Mouse (Mus musculus) stomach, embryonic 15.5 days (tissue): ENCODE results near the gene Haus4. TPM values are rescaled to one million over a fixed set of nuclear protein-coding genes. Genes with fewer than 3 reads are reported as not detected.

Experiments
- ATAC-seq: fragments of 200-750 bp; cut with Nextera tagmentation; 2 replicates; pipeline ENCODE4 v1.8.0; 2017; ENCODE audit warnings: low read depth, moderate number of reproducible peaks, moderate TSS enrichment; ENCODE audit not compliant: insufficient read depth, low FRiP score
- H3K27ac ChIP-seq: fragments of 300-500 bp; sonication (generic); 2 replicates; pipeline ENCODE4 v1.5.1; 2015; ENCODE audit warnings: mild to moderate bottlenecking, inconsistent platforms
- H3K27me3 ChIP-seq: fragments of 300-500 bp; sonication (generic); replicated peaks from 2 replicates; pipeline ENCODE4 v1.6.1; 2015; ENCODE audit warnings: inconsistent platforms
- H3K36me3 ChIP-seq: fragments of 300-500 bp; sonication (generic); 2 replicates; pipeline ENCODE4 v1.6.1; 2015; ENCODE audit warnings: inconsistent platforms
- H3K4me1 ChIP-seq: fragments of 300-500 bp; sonication (generic); 2 replicates; pipeline ENCODE4 v1.6.1; 2015; ENCODE audit warnings: inconsistent platforms
- H3K4me2 ChIP-seq: fragments of 300-500 bp; sonication (generic); 2 replicates; pipeline ENCODE4 v1.6.1; 2015; ENCODE audit warnings: mild to moderate bottlenecking, inconsistent platforms
- H3K4me3 ChIP-seq: fragments of 300-500 bp; sonication (generic); replicated peaks from 2 replicates; pipeline ENCODE4 v1.5.1; 2015; ENCODE audit warnings: inconsistent platforms
- H3K9ac ChIP-seq: fragments of 300-500 bp; sonication (generic); 2 replicates; pipeline ENCODE4 v1.6.1; 2015; ENCODE audit warnings: inconsistent platforms
- H3K9me3 ChIP-seq: fragments of 300-500 bp; sonication (generic); 2 replicates; pipeline ENCODE4 v1.6.1; 2016; ENCODE audit warnings: inconsistent platforms
- WGBS: fragments of 180-500 bp; shearing (Covaris S2); methylation state at CpG from one replicate; pipeline ENCODE4 v1.1.7; 2015; 5-methylcytosine and 5-hydroxymethylcytosine counted together
- polyA plus RNA-seq: library from polyadenylated mRNA; unstranded; fragments of >200 nt; fragmentation: Nextera tagmentation; extraction: Ambion mirVana; gene quantifications from 2 replicates; pipeline ENCODE4 v1.2.1, GENCODE M21; 2015

Haus4 gene
- polyA plus RNA-seq, 1 experiment from 2014 or later, result 48.3 TPM

DNA sequence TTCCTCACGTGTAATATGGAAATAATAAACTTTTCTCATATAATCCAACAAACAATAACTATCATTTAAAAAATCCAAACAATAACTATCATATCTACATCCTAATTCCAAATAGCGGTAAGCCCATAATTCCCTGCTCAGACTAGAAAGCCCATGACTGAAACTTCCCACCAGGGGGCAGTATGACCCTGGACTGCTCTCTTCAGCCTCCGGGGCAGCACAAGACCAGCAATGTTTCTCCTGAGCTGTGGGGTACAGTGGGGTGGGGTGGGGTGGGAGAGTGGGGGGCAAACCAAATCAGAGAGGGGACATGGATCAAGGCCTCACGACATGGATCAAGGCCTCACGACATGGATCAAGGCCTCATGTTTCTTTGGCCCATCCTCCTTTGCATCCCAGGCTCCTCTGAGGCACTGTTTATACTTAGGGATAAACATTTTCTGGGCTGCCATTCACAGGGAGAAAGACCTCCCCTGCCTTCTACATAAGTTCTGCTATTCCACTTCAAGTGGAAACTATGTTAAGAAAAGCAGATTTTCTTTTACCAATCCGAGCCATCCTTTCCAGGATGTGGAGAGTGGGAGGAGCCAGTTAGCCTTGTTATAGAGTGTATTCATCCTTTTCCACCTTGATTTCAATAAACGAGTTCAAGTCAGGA, 29.4 kb upstream of the Haus4 start:
- Histone ChIP-seq H3K9ac (no peak overlapping the region), H3K4me2 (no peak overlapping the region), H3K27ac (0 out of 2 replicates have a peak overlapping the region, but pooled peaks have one; percentile 37), H3K9me3 (no peaks in the 10 kb centered on the region), H3K4me1 (no peaks in the 10 kb centered on the region), H3K4me3 (no peak overlapping the region), H3K27me3 (no peaks in the 10 kb centered on the region), H3K36me3 (0 out of 2 replicates have a peak, but pooled peaks cover 4% of the 10 kb centered on the region)
- peak; percentile 40; the same call in 1 of the 2 replicates for ATAC-seq
- 26% methylated on average over 7 of the region's 7 CpGs for WGBS

DNA sequence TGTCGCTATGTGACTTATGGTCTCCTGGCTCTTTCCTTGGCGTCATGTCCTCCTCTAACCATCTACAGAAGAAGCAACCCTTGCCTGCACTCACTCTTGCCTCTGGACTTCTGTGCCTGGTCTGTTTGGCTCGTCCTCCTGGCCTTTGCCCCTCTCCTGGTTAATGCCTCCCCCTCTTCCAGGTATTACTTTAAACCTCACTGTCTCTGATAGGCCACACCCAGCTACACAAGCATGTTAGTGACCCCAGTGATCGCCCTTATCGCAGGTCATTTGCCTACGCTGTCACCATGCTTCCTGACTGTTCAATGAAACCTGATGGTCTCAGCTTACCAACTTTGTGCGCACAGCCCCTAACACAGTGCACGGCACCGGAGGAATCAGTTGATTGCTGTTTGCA, 28.1 kb upstream of the Haus4 start:
- Histone ChIP-seq H3K4me2 (no peak overlapping the region), H3K27me3 (no peaks in the 10 kb centered on the region), H3K4me1 (peaks cover 4% of the 10 kb centered on the region; the same call in 1 of the 2 replicates), H3K27ac (no peak overlapping the region), H3K9me3 (no peaks in the 10 kb centered on the region), H3K36me3 (0 out of 2 replicates have a peak, but pooled peaks cover 4% of the 10 kb centered on the region), H3K4me3 (no peak overlapping the region), H3K9ac (no peak overlapping the region)
- WGBS, result 84% methylated on average over 9 of the region's 9 CpGs
- no peak for ATAC-seq

DNA sequence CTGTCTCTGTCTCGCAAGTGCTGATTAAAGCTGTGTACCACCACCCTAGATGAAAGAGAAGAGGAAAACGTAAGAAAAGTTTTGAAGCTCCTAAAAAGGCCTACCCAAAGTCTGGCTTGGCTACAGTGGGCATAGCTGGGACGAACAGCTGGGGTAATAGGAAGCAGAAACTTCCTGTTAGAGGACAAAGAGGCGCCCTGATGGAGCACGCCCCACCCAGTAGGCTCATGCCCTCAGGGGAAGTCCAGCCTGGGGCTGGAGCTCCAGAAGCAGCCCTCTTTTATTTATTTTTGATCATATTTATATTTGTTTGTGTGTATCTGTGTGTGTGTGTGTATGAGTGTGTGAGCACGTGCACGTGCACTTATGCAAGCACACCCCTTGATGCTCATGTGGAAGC, 25.2 kb upstream of the Haus4 start:
- H3K36me3 ChIP-seq, result no peaks in the 10 kb centered on the region
- 77% methylated on average over 7 of the region's 7 CpGs for WGBS
- H3K27ac ChIP-seq, result no peak overlapping the region
- H3K9me3 ChIP-seq, result no peaks in the 10 kb centered on the region
- H3K4me1 ChIP-seq, result peaks cover 15% of the 10 kb centered on the region
- H3K4me2 ChIP-seq, result no peak overlapping the region
- no peak for ATAC-seq
- H3K9ac ChIP-seq, result no peak overlapping the region
- H3K27me3 ChIP-seq, result no peaks in the 10 kb centered on the region
- H3K4me3 ChIP-seq, result no peak overlapping the region

DNA sequence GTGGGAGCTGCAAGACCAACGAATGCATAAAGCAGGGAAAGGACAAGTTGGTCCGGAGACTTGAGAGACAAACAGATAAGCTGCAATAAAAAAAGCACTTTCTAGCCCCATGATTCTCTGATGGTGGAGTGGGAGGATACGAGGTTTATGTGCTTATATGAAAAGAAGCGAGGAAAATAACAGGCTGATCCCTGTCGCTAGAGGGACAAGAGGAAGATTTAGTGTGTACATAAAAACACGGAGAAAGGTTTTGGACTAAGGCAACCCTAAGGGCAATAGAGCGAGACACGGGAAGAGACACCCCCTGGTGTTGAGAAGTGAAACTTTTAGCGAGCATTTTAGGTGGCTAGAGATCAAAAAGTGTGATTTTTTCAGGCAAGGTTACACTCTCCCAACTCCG, 23.6 kb upstream of the Haus4 start:
- peaks cover 30% of the 10 kb centered on the region for H3K4me1 ChIP-seq
- H3K36me3 ChIP-seq, result no peaks in the 10 kb centered on the region
- ATAC-seq, result no peak
- H3K4me2 ChIP-seq, result peak overlapping the region; percentile 85
- WGBS, result 0% methylated on average over 10 of the region's 10 CpGs
- H3K4me3 ChIP-seq, result peak overlapping the region; percentile 74
- no peaks in the 10 kb centered on the region for H3K27me3 ChIP-seq
- peak overlapping the region; percentile 0; the same call in 1 of the 2 replicates for H3K9ac ChIP-seq
- peak overlapping the region; percentile 94 for H3K27ac ChIP-seq
- H3K9me3 ChIP-seq, result no peaks in the 10 kb centered on the region

DNA sequence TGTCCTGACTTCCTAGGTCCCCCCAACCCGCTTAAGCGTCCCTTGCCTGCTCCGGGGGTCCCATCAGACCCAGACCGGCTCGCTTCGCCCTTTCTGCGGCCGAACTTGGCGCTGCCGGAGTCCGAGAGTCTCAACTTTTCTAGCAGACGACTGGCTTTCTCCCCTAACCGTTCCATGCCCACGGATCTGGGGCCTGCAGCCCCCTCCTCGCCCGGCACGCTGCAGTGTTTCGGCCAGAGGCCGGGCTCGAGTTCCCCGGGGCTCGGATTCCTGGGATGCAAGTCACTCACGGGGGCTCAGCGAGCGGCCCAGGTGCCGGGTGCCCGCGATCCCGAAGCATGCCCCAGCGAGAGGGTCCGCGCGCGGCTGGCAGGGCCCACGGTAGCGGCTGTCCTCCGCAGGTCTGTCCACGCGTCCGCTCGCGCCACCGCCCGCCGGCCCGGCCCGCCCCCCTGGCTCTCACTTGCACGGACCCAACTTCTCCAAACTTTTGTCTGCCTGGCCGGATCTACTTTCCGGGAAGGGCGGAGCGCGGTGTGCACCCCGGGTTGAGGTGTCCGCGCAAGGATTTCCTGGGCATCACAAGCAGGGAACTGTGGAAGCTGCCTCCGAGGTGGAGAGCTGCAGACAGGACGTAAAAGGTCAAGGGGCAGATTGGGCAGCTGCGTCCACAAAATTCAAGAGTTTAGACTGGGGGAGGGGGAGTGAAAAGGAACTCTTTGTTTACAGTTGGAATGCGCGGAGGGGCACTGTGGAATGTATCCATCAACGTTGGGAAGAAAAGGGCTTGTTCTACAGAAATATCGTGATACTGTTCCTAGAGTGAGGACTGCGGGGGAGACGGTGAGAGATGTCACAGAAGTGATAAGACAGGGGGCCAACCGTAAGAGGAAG, 22.9 kb upstream of the Haus4 start, which contains the start of gene Ajuba:
TSS of gene Ajuba (minus strand) at position 470 of the 894 bp plus-strand sequence.
- Histone ChIP-seq H3K4me3 (peak within 1 kb of the TSS; percentile 74), H3K9me3 (no peaks in the 10 kb centered on the region), H3K4me2 (peak within 1 kb of the TSS; percentile 85), H3K36me3 (no peaks in the 10 kb centered on the region), H3K27ac (peak within 1 kb of the TSS; percentile 94), H3K9ac (peak within 1 kb of the TSS; percentile 56), H3K4me1 (peaks cover 35% of the 10 kb centered on the region), H3K27me3 (no peaks in the 10 kb centered on the region)
- under 1% methylated on average over 66 of the region's 66 CpGs for WGBS
- ATAC-seq, result peak; percentile 66

DNA sequence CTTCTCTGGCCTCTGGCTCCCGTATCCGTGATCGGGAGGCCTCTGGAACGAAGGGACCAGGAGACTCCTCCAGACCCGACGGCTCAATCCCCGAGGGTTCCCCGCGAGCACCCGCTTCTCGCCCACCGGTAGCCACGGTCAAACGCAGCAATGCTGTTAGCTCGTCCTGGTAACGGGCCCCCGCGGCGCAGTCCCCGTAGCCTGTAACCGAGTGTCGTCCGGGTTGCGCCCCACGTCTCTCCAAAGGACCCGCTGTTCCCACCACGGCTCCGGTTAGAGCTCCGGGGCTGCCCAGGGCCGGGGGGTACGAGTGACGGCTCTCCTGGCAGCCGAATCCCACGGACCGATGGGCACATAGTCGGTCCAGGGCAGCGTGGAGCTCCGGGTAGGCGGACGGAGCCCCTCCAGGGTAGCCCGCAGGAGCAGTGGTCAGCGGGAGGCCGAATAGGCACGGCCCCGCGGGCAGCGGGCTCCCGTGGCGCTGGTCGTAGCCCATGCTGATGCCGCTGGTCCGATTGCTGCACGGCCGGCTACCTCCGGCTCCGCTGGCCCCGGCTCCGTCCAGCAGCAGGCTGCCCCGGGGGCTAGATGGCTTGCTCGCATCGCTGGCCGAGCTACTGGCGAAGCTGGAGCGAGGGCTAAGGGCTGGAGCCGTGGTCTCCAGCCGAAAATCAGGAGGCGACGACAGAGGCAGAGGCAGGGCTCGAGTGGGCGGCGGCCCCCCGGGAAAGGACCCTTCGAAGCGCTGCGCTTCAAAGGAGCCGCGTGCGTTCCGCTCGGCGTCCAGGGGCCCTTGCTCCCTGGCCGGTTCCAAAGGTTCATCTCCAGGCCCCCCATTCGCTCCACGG, 22.0 kb upstream of the Haus4 start:
- peak overlapping the region; percentile 94 for H3K27ac ChIP-seq
- ATAC-seq, result no peak
- peak overlapping the region; percentile 85 for H3K4me2 ChIP-seq
- peak overlapping the region; percentile 56 for H3K9ac ChIP-seq
- H3K9me3 ChIP-seq, result no peaks in the 10 kb centered on the region
- WGBS, result under 1% methylated on average over 84 of the region's 84 CpGs
- no peaks in the 10 kb centered on the region; the same call in 1 of the 2 replicates for H3K36me3 ChIP-seq
- H3K4me1 ChIP-seq, result peaks cover 35% of the 10 kb centered on the region
- H3K27me3 ChIP-seq, result no peaks in the 10 kb centered on the region
- peak overlapping the region; percentile 74 for H3K4me3 ChIP-seq

DNA sequence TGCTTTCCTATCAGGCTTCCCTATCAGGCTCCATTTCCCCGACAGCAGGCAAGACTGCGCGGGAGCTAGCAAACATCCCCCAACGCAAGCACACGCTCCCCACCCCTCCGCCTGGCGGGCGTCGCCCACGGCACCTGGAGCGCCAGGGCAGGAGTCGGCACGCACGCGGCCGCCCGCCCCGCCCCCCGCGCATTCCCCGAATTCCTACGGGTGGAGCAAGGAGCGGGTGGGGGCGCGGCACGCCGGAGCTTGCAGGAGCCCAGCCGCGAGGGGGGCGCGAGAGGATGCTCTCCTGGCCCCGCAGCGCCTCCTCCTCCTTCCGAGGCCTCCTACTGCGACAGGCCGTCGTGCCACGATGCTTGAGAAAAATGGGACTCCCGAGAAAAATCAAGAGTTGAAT, 21.2 kb upstream of the Haus4 start:
- H3K36me3 ChIP-seq, result peaks cover 7% of the 10 kb centered on the region; the same call in 1 of the 2 replicates
- no peaks in the 10 kb centered on the region for H3K27me3 ChIP-seq
- peak overlapping the region; percentile 74 for H3K4me3 ChIP-seq
- H3K9me3 ChIP-seq, result no peaks in the 10 kb centered on the region
- H3K4me1 ChIP-seq, result peaks cover 35% of the 10 kb centered on the region
- under 1% methylated on average over 35 of the region's 39 CpGs for WGBS
- H3K4me2 ChIP-seq, result peak overlapping the region; percentile 85
- H3K27ac ChIP-seq, result peak overlapping the region; percentile 94
- H3K9ac ChIP-seq, result peak overlapping the region; percentile 56
- ATAC-seq, result peak; percentile 15

DNA sequence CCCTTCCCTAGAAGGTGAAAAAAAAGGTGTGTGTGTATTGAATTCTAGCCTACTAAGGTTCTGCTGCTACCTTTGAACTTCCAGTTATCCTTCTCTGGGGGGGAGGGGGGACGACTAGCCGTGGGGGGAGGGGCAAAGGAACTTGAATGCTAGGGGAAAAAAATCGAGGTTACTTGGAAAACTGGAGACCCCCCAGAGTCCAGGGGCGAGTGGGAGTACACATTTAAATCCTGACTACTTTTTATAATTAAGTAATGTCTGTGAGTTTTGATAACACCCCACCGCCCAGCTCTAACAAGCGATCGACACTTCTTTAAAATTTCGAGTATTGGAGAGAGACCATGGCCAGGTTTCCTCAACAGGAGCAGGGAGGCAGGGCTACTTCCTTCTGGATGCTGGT, 20.6 kb upstream of the Haus4 start:
- H3K4me1 ChIP-seq, result peaks cover 38% of the 10 kb centered on the region
- H3K27me3 ChIP-seq, result no peaks in the 10 kb centered on the region
- ATAC-seq, result no peak
- H3K9me3 ChIP-seq, result no peaks in the 10 kb centered on the region
- H3K4me2 ChIP-seq, result peak overlapping the region; percentile 85
- H3K27ac ChIP-seq, result peak overlapping the region; percentile 83
- WGBS, result 5% methylated on average over 8 of the region's 8 CpGs
- peak overlapping the region; percentile 74 for H3K4me3 ChIP-seq
- peak overlapping the region; percentile 56; the same call in 1 of the 2 replicates for H3K9ac ChIP-seq
- H3K36me3 ChIP-seq, result peaks cover 9% of the 10 kb centered on the region

DNA sequence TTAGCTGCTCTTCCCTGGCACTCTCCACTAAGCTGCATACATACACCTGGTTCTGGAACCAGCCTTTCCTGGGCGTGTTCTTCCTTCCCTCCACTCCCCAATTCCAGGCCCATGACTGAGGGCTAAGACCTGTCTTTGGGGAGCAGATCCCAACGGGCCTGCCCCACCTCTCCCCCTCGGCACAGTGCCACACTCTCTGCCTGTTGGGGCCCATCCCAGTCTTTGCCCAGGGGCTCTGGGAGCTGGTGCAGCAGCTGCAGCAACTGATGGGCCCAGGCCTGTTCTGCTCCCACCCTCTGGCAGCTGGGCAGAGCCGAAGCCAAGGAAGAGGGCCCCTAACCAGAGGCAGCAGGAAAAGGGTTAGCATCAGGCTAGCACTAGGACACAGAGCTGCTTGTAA, 19.8 kb upstream of the Haus4 start:
- no peak for ATAC-seq
- H3K36me3 ChIP-seq, result peaks cover 11% of the 10 kb centered on the region
- WGBS, result 15% methylated on average over 4 of the region's 4 CpGs

DNA sequence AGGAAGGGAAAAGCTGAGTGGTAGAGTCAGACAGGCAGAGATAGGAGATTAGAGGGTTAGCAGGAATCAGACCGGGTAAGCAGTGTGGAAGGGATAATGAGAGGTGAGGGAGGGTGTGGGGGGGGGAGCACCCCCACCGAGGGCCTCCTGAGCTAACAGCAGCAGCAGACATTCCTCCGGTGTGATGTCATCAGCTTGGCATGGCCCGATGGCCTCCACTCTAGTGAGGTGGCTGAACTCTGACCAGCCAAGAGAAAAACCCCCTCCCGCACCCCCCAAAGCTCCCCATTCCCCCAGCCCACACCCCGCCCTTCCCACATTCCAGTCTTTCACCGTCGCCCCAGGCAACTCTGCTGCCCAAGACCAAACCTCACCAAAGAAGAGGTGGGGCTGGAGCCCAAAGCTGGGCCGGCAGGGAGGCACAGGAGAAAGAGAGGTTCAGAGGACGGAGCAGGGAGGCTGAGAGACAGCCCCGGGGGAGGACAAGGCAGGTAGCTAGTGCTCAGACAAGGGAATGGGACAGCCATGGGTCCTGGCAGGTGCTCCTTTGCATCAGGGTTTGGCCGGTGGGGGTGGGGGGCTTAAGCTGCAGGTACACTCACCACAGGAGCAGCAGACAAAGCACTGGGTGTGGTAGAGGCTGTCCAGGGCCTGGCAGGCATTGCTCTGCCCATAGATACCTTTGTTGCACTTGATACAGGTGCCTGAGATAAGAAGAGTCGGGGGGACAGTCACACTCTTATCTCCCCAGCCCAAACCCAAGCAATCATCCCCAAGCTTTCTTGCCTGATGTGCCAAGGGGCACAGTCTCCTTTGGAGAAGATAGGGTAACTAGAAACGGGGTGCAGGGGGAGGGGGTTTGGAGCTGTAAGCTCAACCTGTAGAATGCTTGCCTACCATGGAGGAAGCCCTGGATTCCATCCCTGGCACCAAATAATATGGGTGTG, 18.6 kb upstream of the Haus4 start:
- Histone ChIP-seq H3K9ac (peak overlapping the region; percentile 17; the same call in 1 of the 2 replicates), H3K4me1 (peaks cover 41% of the 10 kb centered on the region), H3K4me2 (peak overlapping the region; percentile 85), H3K27ac (peak overlapping the region; percentile 83), H3K9me3 (no peaks in the 10 kb centered on the region), H3K4me3 (peak overlapping the region; percentile 74), H3K36me3 (peaks cover 16% of the 10 kb centered on the region), H3K27me3 (no peaks in the 10 kb centered on the region)
- ATAC-seq, result peak; percentile 61
- 15% methylated on average over 14 of the region's 14 CpGs for WGBS

More for the DNA sequence above, 19.8 kb upstream of the Haus4 start:
- H3K27me3 ChIP-seq, result no peaks in the 10 kb centered on the region
- H3K9me3 ChIP-seq, result no peaks in the 10 kb centered on the region
- H3K4me1 ChIP-seq, result peaks cover 43% of the 10 kb centered on the region
- no peak overlapping the region for H3K9ac ChIP-seq
- H3K4me2 ChIP-seq, result peak overlapping the region; percentile 85
- peak overlapping the region; percentile 74 for H3K4me3 ChIP-seq
- peak overlapping the region; percentile 83 for H3K27ac ChIP-seq
